Mouse (Mus musculus) spleen, adult 2 months (tissue): ENCODE results near the gene H2-M5.

ENCODE experiments used
- CTCF ChIP-seq: fragments of 200-500 bp; IDR thresholded peaks from 2 replicates; pipeline ENCODE4 v1.5.1; 2011; ENCODE audit warnings: mild to moderate bottlenecking, inconsistent platforms; ENCODE audit not compliant: insufficient read depth, insufficient read length, insufficient replicate concordance; ENCODE audit errors: extremely low read depth
- POLR2A ChIP-seq: fragments of 200-500 bp; IDR thresholded peaks from 2 replicates; pipeline ENCODE4 v1.6.1; 2011; ENCODE audit warnings: low read depth, low read length, inconsistent platforms

DNA sequence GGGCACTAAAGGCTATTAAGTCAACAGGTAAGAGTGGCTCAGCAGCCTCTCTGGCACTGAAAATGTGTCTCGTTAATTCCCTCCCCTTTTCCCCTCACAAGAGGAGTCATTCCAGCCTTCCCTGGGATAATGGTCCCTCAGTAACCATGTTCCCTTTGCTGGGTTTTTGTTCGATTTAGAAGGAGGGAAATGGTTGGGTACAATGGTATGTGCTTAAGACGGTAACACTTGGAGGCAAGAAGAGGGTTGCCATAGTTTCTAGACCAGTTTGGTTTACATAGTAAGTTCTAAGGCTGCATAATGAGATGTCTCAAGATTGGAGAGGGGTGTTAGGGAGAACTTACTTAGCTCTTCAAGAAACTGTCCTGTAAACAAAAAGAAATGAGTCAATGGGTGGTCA, 22.4 kb upstream of the H2-M5 start:
- TF ChIP-seq CTCF (no peak), POLR2A (no peak)
